In the genomic region with DNA sequence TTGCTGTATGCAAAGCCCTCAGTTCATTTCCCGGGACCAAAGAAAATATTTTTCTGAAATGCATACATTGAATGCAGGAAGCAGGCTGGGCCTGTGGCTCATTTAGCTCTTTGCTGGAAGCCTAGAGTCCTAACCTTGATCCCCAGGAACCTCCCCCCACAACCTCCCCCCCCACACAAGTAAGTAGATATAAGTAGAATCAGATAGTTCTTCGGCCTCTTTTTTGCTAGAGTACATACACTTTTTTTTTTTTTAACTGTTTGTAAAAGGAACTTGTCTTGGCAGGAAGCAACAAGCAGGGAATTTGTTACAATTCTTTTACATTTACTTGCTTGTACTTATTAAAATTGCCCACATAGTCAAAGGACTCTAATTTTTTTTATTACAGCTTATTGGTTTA, we compare ENCODE assay signal across 10 mouse cellular contexts. TPM values are rescaled to one million over a fixed set of nuclear protein-coding genes. Genes with fewer than 3 reads are reported as not detected.
DNase-seq lines count a peak whose midpoint lies in the region; ATAC-seq and TF ChIP-seq lines count a peak whose summit lies in the region.
"Had no signal": no experiment of that assay in that cellular context is flagged by ENCODE, and none has a peak within 500 bp of the region (broad histone marks: within the 10 kb centered on the region; RNA-seq: fewer than 3 reads in every experiment).

No protein-coding gene starts in this region.

- H3K27me3 ChIP-seq in kidney, embryonic 14.5 days (ENCODE audit: control insufficient read depth, insufficient read depth, low read length): no peaks in the 10 kb centered on the region
- no peaks in the 10 kb centered on the region for H3K27me3 ChIP-seq in intestine, embryonic 16.5 days (replicated peaks; ENCODE audit: control insufficient read depth, insufficient read depth, low read length)
- H3K27me3 ChIP-seq in midbrain, postnatal 0 days (ENCODE audit: insufficient read depth, low read length): no peaks in the 10 kb centered on the region

- H3K36me3 ChIP-seq in kidney, embryonic 14.5 days (ENCODE audit: control insufficient read depth, insufficient read depth, low read length): no peaks in the 10 kb centered on the region
- H3K36me3 ChIP-seq in intestine, embryonic 16.5 days (ENCODE audit: control insufficient read depth, insufficient read depth, low read length): no peaks in the 10 kb centered on the region
- no peaks in the 10 kb centered on the region for H3K36me3 ChIP-seq in midbrain, postnatal 0 days (ENCODE audit: insufficient read depth, low read length)

- no peak overlapping the region for H3K27ac ChIP-seq in kidney, embryonic 14.5 days (ENCODE audit: low read depth, low read length)
- no peak overlapping the region for H3K27ac ChIP-seq in embryonic fibroblast, embryonic 13.5 days (ENCODE audit: insufficient read depth, low read length)
- peak overlapping the region; percentile 93; the same call in 1 of the 2 replicates for H3K27ac ChIP-seq in intestine, embryonic 16.5 days (ENCODE audit: low read length)
- no peak overlapping the region for H3K27ac ChIP-seq in midbrain, postnatal 0 days (ENCODE audit: low read depth, low read length)
- H3K27ac ChIP-seq: layer of hippocampus, adult 2 months had no signal

- 74% methylated on average over 2 of the region's 2 CpGs for WGBS in kidney, embryonic 14.5 days
- 47% methylated on average over 2 of the region's 2 CpGs for WGBS in intestine, embryonic 16.5 days
- WGBS in midbrain, postnatal 0 days: 75% methylated on average over 2 of the region's 2 CpGs

- peak overlapping the region; percentile 71; the same call in 1 of the 2 replicates for H3K4me2 ChIP-seq in kidney, embryonic 14.5 days (replicated peaks; ENCODE audit: low read depth, low read length)
- peak overlapping the region; percentile 61 for H3K4me2 ChIP-seq in intestine, embryonic 16.5 days (ENCODE audit: low read depth, low read length)
- H3K4me2 ChIP-seq in midbrain, postnatal 0 days (ENCODE audit: low read depth, low read length, poor library complexity, severe bottlenecking): peak overlapping the region; percentile 87

- no peak for ATAC-seq in kidney, embryonic 14.5 days (ENCODE audit: low FRiP score, low TSS enrichment)
- no peak for ATAC-seq in intestine, embryonic 16.5 days
- no peak for ATAC-seq in midbrain, postnatal 0 days (ENCODE audit: low FRiP score)
- no peak for ATAC-seq in megakaryocyte progenitor cell, adult 5-6 weeks (replicated peaks; ENCODE audit: poor library complexity)

- H3K9me3 ChIP-seq in kidney, embryonic 14.5 days (ENCODE audit: control insufficient read depth, low read length): no peaks in the 10 kb centered on the region
- no peaks in the 10 kb centered on the region for H3K9me3 ChIP-seq in intestine, embryonic 16.5 days (ENCODE audit: control insufficient read depth, low read length)
- no peaks in the 10 kb centered on the region for H3K9me3 ChIP-seq in midbrain, postnatal 0 days (ENCODE audit: low read length)

- TF ChIP-seq CTCF in embryonic fibroblast, embryonic 13.5 days (IDR thresholded peaks at IDR 0.05; ENCODE audit: borderline replicate concordance, insufficient read depth, low read length): no peak
- TF ChIP-seq CTCF in midbrain, postnatal 0 days (IDR thresholded peaks at IDR 0.05): no peak

- TF ChIP-seq POLR2A in embryonic fibroblast, embryonic 13.5 days (IDR thresholded peaks at IDR 0.05; ENCODE audit: low read depth, low read length): no peak

- H3K4me1 ChIP-seq in kidney, embryonic 14.5 days (ENCODE audit: control insufficient read depth, insufficient read depth, low read length): peaks cover 24% of the 10 kb centered on the region
- peaks cover 13% of the 10 kb centered on the region; the same call in 1 of the 2 replicates for H3K4me1 ChIP-seq in embryonic fibroblast, embryonic 13.5 days (ENCODE audit: control insufficient read depth, insufficient read depth, low read length)
- H3K4me1 ChIP-seq in intestine, embryonic 16.5 days (ENCODE audit: control insufficient read depth, insufficient read depth, low read length): peaks cover 28% of the 10 kb centered on the region
- H3K4me1 ChIP-seq in midbrain, postnatal 0 days (ENCODE audit: insufficient read depth, low read length): peaks cover 9% of the 10 kb centered on the region; the same call in 1 of the 2 replicates

- 0 out of 2 replicates have a peak overlapping the region, but pooled peaks have one; percentile 1 for H3K9ac ChIP-seq in kidney, embryonic 14.5 days (ENCODE audit: low read depth, low read length)
- peak overlapping the region; percentile 87 for H3K9ac ChIP-seq in intestine, embryonic 16.5 days (ENCODE audit: low read depth, low read length)
- no peak overlapping the region for H3K9ac ChIP-seq in midbrain, postnatal 0 days (replicated peaks; ENCODE audit: low read length, poor library complexity, severe bottlenecking)

- DNase-seq in kidney, adult 8-10 months: no peak
- no peak for DNase-seq in midbrain, postnatal 0 days (ENCODE audit: low spot score)
- DNase-seq in layer of hippocampus, postnatal 14 days (ENCODE audit: low spot score in 2 of 2): no peak
- no peak for DNase-seq in right cerebral cortex, adult 2 months (ENCODE audit: low spot score in 2 of 2)
- DNase-seq: adrenal gland, postnatal 14 days had no signal

- peak overlapping the region; percentile 92; the same call in 1 of the 2 replicates for H3K4me3 ChIP-seq in kidney, embryonic 14.5 days (ENCODE audit: low read length)
- H3K4me3 ChIP-seq in embryonic fibroblast, embryonic 13.5 days (ENCODE audit: insufficient read depth, low read length): peak overlapping the region; percentile 85; the same call in 1 of the 2 replicates
- peak overlapping the region; percentile 92 for H3K4me3 ChIP-seq in intestine, embryonic 16.5 days (ENCODE audit: low read length)
- peak overlapping the region; percentile 68; the same call in 1 of the 2 replicates for H3K4me3 ChIP-seq in midbrain, postnatal 0 days (ENCODE audit: low read depth, low read length)

RNA-seq across cellular contexts. Expression of gene Egln1, which starts 1.7 kb away (rescaled TPM):
- polyA plus RNA-seq in kidney, embryonic 14.5 days (2014; fragmentation: Nextera tagmentation; extraction: Ambion mirVana): 15.8 and 16.0 TPM in 2 replicates
- polyA plus RNA-seq in embryonic fibroblast, embryonic 13.5 days (2011; ENCODE audit: insufficient read length, low read depth, missing spikeins): 33.1 and 33.7 TPM in 2 replicates
- 9.4 and 11.0 TPM in 2 replicates for polyA plus RNA-seq in intestine, embryonic 16.5 days (2015; fragmentation: Nextera tagmentation; extraction: Ambion mirVana)
- 42.1 and 52.7 TPM in 2 replicates for total RNA-seq in midbrain, postnatal 0 days (2014; rRNA removed)
- polyA plus RNA-seq in midbrain, postnatal 0 days (2015; fragmentation: Nextera tagmentation; extraction: Ambion mirVana): 12.9 and 13.6 TPM in 2 replicates
- 10 to 100 TPM; 59.9 to 63.3 TPM for total RNA-seq in layer of hippocampus, postnatal 14 days (2021)
- 30.2 and 32.0 TPM in 2 replicates for total RNA-seq in megakaryocyte progenitor cell, adult 5-6 weeks (2015)
- 21.9 and 25.0 TPM in 2 replicates for total RNA-seq in megakaryocyte progenitor cell, adult 5-6 weeks (2017)

RNA-seq across cellular contexts. Expression of gene Sprtn, which starts 53.2 kb away (rescaled TPM):
- polyA plus RNA-seq in kidney, embryonic 14.5 days (2014; fragmentation: Nextera tagmentation; extraction: Ambion mirVana): 6.6 and 9.1 TPM in 2 replicates
- polyA plus RNA-seq in embryonic fibroblast, embryonic 13.5 days (2011; ENCODE audit: insufficient read length, low read depth, missing spikeins): 18.5 and 19.1 TPM in 2 replicates
- 6.1 and 6.7 TPM in 2 replicates for polyA plus RNA-seq in intestine, embryonic 16.5 days (2015; fragmentation: Nextera tagmentation; extraction: Ambion mirVana)
- 13.9 and 17.1 TPM in 2 replicates for total RNA-seq in midbrain, postnatal 0 days (2014; rRNA removed)
- 6.0 and 6.1 TPM in 2 replicates for polyA plus RNA-seq in midbrain, postnatal 0 days (2015; fragmentation: Nextera tagmentation; extraction: Ambion mirVana)
- total RNA-seq in layer of hippocampus, postnatal 14 days (2021): 10 to 100 TPM; 12.8 to 14.3 TPM
- total RNA-seq in megakaryocyte progenitor cell, adult 5-6 weeks (2015): 15.7 and 19.1 TPM in 2 replicates
- 19.6 and 25.5 TPM in 2 replicates for total RNA-seq in megakaryocyte progenitor cell, adult 5-6 weeks (2017)

RNA-seq across cellular contexts. Expression of gene Exoc8, which starts 53.4 kb away (rescaled TPM):
- 5.4 and 8.1 TPM in 2 replicates for polyA plus RNA-seq in kidney, embryonic 14.5 days (2014; fragmentation: Nextera tagmentation; extraction: Ambion mirVana)
- polyA plus RNA-seq in embryonic fibroblast, embryonic 13.5 days (2011; ENCODE audit: insufficient read length, low read depth, missing spikeins): 15.7 and 18.1 TPM in 2 replicates
- polyA plus RNA-seq in intestine, embryonic 16.5 days (2015; fragmentation: Nextera tagmentation; extraction: Ambion mirVana): 3.2 and 6.0 TPM in 2 replicates
- total RNA-seq in midbrain, postnatal 0 days (2014; rRNA removed): 33.6 and 34.4 TPM in 2 replicates
- 10.5 and 10.7 TPM in 2 replicates for polyA plus RNA-seq in midbrain, postnatal 0 days (2015; fragmentation: Nextera tagmentation; extraction: Ambion mirVana)
- 10 to 100 TPM; 35.3 to 37.0 TPM for total RNA-seq in layer of hippocampus, postnatal 14 days (2021)
- 7.9 and 8.7 TPM in 2 replicates for total RNA-seq in megakaryocyte progenitor cell, adult 5-6 weeks (2015)
- 12.8 and 17.7 TPM in 2 replicates for total RNA-seq in megakaryocyte progenitor cell, adult 5-6 weeks (2017)
